10 mouse cellular contexts compared by ENCODE assay signal in the genomic region with DNA sequence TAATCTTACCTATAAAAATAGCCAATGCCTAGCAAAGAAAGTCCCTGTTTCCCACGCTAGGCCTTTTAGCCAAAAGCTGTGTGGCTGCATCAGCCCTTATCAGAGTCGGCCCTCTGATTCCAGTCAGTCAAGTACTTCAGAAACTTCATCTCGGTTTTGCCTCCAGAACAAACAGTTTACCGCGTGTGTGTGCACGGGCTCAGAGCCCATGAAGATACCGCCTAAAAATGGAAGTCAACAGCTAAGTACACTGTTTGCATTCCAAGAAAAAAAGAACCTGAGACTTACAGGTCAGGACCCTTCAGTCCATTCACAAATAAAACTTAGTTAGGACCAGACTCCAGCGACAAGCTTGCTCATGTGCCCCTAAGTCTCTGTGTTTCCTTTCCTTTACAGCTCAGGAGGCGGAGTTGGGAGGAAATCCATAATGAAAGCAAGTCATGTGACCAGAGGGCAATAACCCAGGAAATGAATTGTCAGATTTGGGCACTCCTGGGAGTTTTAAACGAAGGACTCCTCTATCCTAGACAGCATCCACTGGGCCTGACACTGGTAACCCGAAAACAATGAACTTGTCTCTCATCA. TPM values are rescaled to one million over a fixed set of nuclear protein-coding genes. Genes with fewer than 3 reads are reported as not detected.
A peak's percentile ranks its signal among the peaks of the same experiment; 100 is the strongest.
DNase-seq lines count a peak whose midpoint lies in the region; ATAC-seq and TF ChIP-seq lines count a peak whose summit lies in the region.
"Had no signal": no experiment of that assay in that cellular context is flagged by ENCODE, and none has a peak within 500 bp of the region (broad histone marks: within the 10 kb centered on the region; RNA-seq: fewer than 3 reads in every experiment).

No protein-coding gene starts in this region.

- TF ChIP-seq POLR2A in embryonic fibroblast, embryonic 13.5 days (IDR thresholded peaks at IDR 0.05; ENCODE audit: low read depth, low read length): no peak

- WGBS in kidney, embryonic 16.5 days: 39% methylated on average over 11 of the region's 11 CpGs
- 57% methylated on average over 11 of the region's 11 CpGs for WGBS in embryonic facial prominence, embryonic 10.5 days
- 22% methylated on average over 11 of the region's 11 CpGs for WGBS in large intestine, adult 2 months

- H3K4me2 ChIP-seq in kidney, embryonic 16.5 days (replicated peaks; ENCODE audit: low read depth, low read length): no peak overlapping the region
- H3K4me2 ChIP-seq: neural tube, embryonic 12.5 days had no signal

- DNase-seq in kidney, adult 11 months: no peak
- no peak for DNase-seq in embryonic facial prominence, embryonic 10.5 days (ENCODE audit: low spot score)
- peak; percentile 47 for DNase-seq in large intestine, adult 2 months (ENCODE audit: low read depth, low spot score)
- DNase-seq in gastrocnemius, postnatal 25 days: no peak
- DNase-seq: kidney, adult 9 months; thymus, postnatal 4 days had no signal

- 0 out of 2 replicates have a peak overlapping the region, but pooled peaks have one; percentile 14 for H3K27ac ChIP-seq in kidney, embryonic 16.5 days (ENCODE audit: low read length)
- 0 out of 2 replicates have a peak overlapping the region, but pooled peaks have one; percentile 22 for H3K27ac ChIP-seq in embryonic facial prominence, embryonic 10.5 days (replicated peaks)
- peak overlapping the region; percentile 35; the same call in 1 of the 2 replicates for H3K27ac ChIP-seq in embryonic fibroblast, embryonic 13.5 days (ENCODE audit: insufficient read depth, low read length)
- H3K27ac ChIP-seq: neural tube, embryonic 12.5 days had no signal

- TF ChIP-seq CTCF in embryonic fibroblast, embryonic 13.5 days (IDR thresholded peaks at IDR 0.05; ENCODE audit: borderline replicate concordance, insufficient read depth, low read length): no peak

- H3K36me3 ChIP-seq in kidney, embryonic 16.5 days (ENCODE audit: insufficient read depth, low read length): no peaks in the 10 kb centered on the region
- peaks cover 16% of the 10 kb centered on the region for H3K36me3 ChIP-seq in embryonic facial prominence, embryonic 10.5 days (replicated peaks)
- H3K36me3 ChIP-seq: neural tube, embryonic 12.5 days had no signal

- H3K27me3 ChIP-seq in kidney, embryonic 16.5 days (ENCODE audit: insufficient read depth, low read length): no peaks in the 10 kb centered on the region
- H3K27me3 ChIP-seq in embryonic facial prominence, embryonic 10.5 days (replicated peaks; ENCODE audit: low read depth, poor library complexity, severe bottlenecking): peaks cover 49% of the 10 kb centered on the region
- H3K27me3 ChIP-seq: neural tube, embryonic 12.5 days had no signal

- H3K4me1 ChIP-seq in kidney, embryonic 16.5 days (ENCODE audit: insufficient read depth, low read length): peaks cover 54% of the 10 kb centered on the region
- peaks cover 95% of the 10 kb centered on the region for H3K4me1 ChIP-seq in embryonic facial prominence, embryonic 10.5 days
- peaks cover 7% of the 10 kb centered on the region; the same call in 1 of the 2 replicates for H3K4me1 ChIP-seq in embryonic fibroblast, embryonic 13.5 days (ENCODE audit: control insufficient read depth, insufficient read depth, low read length)

- ATAC-seq in kidney, embryonic 16.5 days (ENCODE audit: low FRiP score, low TSS enrichment): no peak
- no peak for ATAC-seq in megakaryocyte, adult 5-6 weeks (ENCODE audit: poor library complexity, severe bottlenecking)

- H3K4me3 ChIP-seq in kidney, embryonic 16.5 days (ENCODE audit: low read length): no peak overlapping the region
- no peak overlapping the region for H3K4me3 ChIP-seq in embryonic facial prominence, embryonic 10.5 days
- H3K4me3 ChIP-seq in embryonic fibroblast, embryonic 13.5 days (ENCODE audit: insufficient read depth, low read length): no peak overlapping the region
- H3K4me3 ChIP-seq: neural tube, embryonic 12.5 days had no signal

- no peaks in the 10 kb centered on the region for H3K9me3 ChIP-seq in kidney, embryonic 16.5 days (ENCODE audit: low read length)
- peaks cover 6% of the 10 kb centered on the region; the same call in 1 of the 2 replicates for H3K9me3 ChIP-seq in embryonic facial prominence, embryonic 10.5 days
- H3K9me3 ChIP-seq: neural tube, embryonic 12.5 days had no signal

- H3K9ac ChIP-seq in kidney, embryonic 16.5 days (replicated peaks; ENCODE audit: low read length): no peak overlapping the region
- H3K9ac ChIP-seq: neural tube, embryonic 12.5 days had no signal

RNA-seq across cellular contexts. Expression of a gene that starts 29.8 kb away (rescaled TPM):
- polyA plus RNA-seq in kidney, embryonic 16.5 days (2015; fragmentation: Nextera tagmentation; extraction: Ambion mirVana): 2.6 TPM in 2 replicates
- 7.3 and 10.4 TPM in 2 replicates for polyA plus RNA-seq in embryonic facial prominence, embryonic 10.5 days (2016; fragmentation: Nextera tagmentation; extraction: Ambion mirVana)
- 3.0 and 6.5 TPM in 2 replicates for polyA plus RNA-seq in embryonic fibroblast, embryonic 13.5 days (2011; ENCODE audit: insufficient read length, low read depth, missing spikeins)
- 6.4 and 14.1 TPM in 2 replicates for polyA plus RNA-seq in large intestine, adult 2 months (2012; rRNA removed)
- total RNA-seq in gastrocnemius, postnatal 25 days (2021): under 1 TPM in 1 of 2 experiments, not detected in 1; 0.27 TPM
- 0.38 and 0.39 TPM in 2 replicates for total RNA-seq in megakaryocyte, adult 5-6 weeks (2015)
- 0.28 and 0.33 TPM in 2 replicates for total RNA-seq in megakaryocyte, adult 5-6 weeks (2017)
